Mouse (Mus musculus): ENCODE measurements around the gene Pgap2.

DNA sequence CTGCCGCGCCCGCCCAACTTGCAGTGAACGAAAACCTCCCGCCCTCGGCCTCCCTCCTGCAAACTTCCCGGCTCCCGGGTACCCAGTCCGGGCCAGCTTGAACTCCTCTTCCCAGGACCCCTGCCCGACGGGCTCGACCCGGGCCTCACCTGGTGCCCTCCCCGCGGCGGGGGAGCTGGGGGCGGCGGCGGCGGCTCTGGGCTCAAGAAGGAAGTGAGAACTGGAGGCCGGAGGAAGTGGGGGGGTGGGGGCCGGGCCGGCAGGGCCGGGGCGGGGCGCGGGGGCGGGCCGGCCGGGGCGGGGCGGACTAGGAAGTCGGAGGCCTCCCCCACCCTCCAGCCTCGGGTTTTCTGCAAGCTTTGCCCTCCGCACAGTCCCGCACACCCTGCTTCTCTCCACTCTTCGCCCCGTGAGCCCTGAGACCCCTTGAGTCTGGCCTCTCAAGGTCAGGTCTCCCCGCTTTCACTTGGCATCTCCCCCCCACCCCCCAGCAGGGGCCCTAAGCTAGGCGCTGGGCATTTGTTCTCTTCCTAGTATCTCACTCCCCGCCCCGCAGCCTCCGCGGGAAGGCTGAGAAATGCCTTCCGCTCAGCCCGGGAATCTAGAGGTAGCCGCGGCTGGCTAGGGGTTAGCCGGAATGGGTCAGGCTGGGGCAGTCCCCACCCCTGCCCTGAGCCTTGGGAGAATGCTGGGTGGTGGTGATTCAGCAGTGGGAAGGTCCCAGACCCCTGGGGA lies 40.1 kb downstream of the Pgap2 start:
- TF ChIP-seq POLR2A (IDR thresholded peaks at IDR 0.05; ENCODE audit: extremely low read depth, insufficient read depth, low read length) = peak; percentile 54; the same call in 1 of the 2 replicates
- TF ChIP-seq CTCF (IDR thresholded peaks at IDR 0.05; ENCODE audit: extremely low read depth, insufficient read depth, low read length) = no peak
